Mouse (Mus musculus) T-helper 2 cell (primary cell): ENCODE data around the gene Gak.
"Not testable (repeated sequence)": the region's sequence is repeated elsewhere in the genome, so short reads cannot be mapped to it uniquely, and the experiment has no call there.

Experiments used
- in situ Hi-C: fragments of 300-600 bp; cut with MboI, MseI; formaldehyde crosslinking; loops from one replicate; pipeline ENCODE4 v1.15.1; 2025; ENCODE audit warnings: high pct_unique_total_duplicates

The Gak gene

DNA sequence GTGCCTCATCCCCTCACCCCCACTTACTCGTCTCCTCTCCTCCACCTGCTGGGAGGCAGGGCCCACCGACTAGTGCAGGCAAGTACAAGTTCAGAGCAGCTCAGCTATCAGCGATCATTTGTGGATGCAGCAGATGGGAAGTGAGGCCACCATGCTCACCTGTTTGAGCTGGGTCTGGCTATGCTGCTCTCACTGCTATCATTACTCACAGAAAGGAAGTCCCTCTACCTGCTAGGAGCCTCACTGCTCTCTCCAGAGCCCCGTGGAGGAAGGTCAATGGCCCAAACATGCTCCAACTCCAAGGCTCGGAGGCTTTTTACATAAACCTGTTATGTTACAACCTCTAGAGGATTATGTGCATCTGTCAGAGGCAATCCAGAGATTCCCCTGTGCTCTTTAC, 27.9 kb upstream of the Gak start:
- in situ Hi-C loops, result loop anchor here (25.0 kb wide), 1 partner anchor 1395 kb away; no protein-coding TSS in a partner anchor

DNA sequence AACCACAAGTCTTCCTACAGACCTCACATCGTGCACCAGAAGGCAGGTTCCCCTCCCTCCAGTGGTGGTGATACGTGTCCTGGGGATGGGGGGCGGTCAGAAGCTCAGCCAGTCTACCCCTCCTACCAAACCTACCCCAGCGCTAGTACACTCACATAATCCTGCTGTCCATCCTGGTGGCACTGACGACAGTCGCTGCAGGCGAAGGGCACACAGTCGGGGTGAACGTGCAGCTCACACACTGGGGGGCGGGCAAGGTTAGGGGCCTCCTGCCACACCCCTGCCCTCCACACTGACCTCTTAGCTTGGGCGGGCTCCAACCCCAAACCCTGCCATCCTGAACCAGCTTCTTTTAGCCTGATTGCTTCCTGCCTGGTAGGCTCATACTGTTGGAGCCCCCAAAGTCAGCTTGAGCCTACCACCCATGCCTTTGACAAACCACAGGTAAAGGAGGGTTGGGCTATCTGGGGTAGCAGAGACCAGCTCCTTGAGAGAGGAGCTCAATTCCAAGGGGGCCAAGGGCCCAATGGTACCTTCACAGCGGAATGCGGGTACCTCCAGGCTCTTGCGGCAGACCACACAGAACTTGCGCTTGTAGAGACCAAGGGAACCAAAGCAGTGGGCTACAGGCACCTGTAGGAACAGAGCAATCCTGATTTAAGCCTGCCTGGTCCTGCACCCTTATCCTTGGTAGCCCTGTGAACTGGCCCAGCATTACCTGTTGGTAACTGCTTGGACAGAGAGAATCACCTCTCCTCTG, 26.5 kb upstream of the Gak start:
- in situ Hi-C loops, result loop anchor here (25.0 kb wide), 1 partner anchor 1394 kb away; no protein-coding TSS in a partner anchor

DNA sequence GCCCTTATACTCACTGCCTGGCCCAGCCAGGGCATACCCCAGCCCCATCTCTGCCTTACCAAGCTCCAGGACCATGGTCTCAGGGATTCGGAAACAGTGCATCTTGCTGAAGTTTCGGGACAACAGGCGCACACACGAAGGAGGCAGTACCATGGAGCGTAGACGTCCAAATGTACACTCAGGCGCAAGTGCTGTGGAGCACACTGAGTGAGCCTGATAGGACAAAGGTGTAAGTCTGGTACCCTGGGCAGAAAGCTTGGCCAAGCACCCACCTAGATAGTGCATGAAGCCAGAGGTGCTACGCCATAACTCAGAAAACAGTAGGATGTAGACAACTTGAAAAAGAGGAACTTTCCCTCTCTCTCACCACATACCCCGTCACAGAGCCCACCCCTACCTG, 25.8 kb upstream of the Gak start:
- in situ Hi-C loops, result loop anchor here (25.0 kb wide), 1 partner anchor 1393 kb away; no protein-coding TSS in a partner anchor

DNA sequence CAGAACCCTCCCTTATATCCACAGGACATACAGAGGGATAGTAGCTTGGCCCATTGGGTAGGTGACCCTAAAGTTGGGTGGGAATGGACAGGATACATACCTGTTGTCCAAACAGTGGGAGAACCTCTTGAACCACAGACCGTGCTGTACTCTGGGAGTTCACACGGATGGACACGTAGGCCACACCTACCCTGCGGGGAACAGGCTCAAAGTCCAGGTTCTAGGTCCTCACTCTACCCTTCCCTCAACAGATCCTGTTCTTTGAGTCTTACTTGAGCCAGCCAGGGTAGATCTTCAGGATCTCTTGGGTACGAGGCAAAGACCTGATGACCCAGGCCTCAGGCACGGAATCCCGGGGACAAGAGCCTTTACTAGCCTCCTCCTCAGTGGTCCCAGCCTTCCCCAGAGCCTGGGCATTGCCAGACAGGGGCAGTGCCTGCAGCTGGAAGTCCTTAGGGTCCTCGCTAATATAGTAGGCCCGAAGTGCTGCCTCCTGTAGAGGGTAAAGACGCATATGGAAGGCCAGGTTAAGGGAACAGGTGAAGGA, 25.0 kb upstream of the Gak start:
- in situ Hi-C loops, result loop anchor here (25.0 kb wide), 1 partner anchor 1392 kb away; no protein-coding TSS in a partner anchor

DNA sequence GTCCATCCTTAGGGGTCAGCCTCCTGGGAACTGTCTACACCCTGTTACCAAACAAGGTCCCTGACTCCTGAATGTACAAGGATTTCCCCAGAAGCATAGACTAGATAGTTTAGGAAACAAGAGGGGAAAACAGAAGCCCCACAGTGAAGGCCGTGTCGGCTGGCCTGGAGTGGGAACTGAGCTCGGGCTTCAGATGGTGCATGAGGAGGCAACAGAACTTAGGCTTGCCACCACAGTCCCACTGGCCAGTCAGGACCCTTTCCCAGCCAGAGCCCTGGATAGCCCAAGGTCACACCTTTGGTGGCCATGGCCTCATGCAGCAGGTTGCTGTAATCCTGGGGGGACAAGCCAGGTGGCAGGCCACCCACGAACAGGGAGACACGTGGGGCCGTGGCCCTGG, 23.8 kb upstream of the Gak start:
- in situ Hi-C loops, result loop anchor here (25.0 kb wide), 1 partner anchor 1391 kb away; no protein-coding TSS in a partner anchor

DNA sequence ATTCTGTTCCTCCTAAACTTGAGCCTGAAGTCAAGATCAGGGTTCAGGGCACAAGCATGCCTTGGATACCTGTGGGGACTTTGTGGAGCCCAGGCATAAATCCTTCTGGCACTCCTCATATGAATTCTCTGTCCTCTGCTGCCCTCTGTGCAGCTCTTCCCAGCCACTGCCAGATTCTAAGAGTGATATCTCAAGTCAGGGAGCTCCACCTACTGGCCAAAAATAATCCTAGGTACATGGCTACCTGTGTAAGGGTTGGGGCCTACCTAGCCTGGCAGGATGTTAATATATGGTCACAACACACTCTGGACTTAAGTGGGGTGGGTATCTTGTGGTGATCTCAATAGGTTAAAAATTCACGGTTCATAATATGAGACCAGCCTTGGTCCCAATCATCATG, 22.3 kb upstream of the Gak start:
- in situ Hi-C loops, result loop anchor here (25.0 kb wide), 1 partner anchor 1390 kb away; no protein-coding TSS in a partner anchor

DNA sequence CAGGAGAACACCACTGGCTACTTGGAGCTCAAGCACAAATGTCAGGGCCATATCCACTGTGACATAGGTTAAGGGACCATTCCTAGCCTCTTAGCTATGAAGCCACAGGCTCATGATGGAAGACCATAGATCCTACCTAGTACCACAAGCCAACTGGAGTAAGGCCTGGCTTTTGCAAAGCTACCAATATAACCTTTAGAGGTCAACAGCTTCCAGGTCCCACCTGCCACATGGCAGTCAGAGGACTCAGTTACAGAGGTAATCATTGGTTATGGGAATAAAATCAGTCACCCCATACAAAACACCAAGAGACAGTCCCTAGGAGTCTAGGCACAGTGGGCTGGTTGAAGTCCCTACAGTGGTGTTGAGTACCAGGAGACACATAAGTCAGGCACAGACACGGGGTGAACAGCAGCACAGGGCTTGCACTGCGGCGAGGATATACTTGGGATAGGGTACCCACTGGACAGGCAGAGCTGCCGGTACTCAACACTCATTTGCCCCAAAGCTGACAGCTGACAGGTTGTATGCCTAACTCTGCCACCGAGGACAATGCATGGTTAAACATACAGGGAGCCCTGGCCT, 21.7 kb upstream of the Gak start:
- in situ Hi-C loops, result loop anchor here (25.0 kb wide), 1 partner anchor 1389 kb away; no protein-coding TSS in a partner anchor

DNA sequence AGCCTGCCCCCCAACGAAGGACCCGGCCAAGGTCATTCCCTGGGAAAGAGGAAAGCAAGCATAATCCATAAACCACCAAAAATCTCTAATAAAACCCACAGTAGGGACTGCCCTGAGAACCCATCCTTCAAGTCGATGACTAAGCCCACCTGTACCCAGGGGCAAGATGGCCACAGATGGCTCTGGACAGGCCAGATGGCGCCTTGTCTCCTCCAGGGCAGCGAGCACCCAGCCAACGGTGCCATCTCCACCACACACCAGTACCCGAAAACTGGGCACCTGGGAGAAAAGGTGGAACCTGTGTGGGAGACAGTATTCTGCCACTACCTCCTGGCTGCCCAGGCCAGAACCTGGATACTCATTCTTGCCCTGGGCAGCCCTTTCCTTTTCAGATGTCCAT, 20.8 kb upstream of the Gak start:
- in situ Hi-C loops, result loop anchor here (25.0 kb wide), 1 partner anchor 1388 kb away; no protein-coding TSS in a partner anchor

DNA sequence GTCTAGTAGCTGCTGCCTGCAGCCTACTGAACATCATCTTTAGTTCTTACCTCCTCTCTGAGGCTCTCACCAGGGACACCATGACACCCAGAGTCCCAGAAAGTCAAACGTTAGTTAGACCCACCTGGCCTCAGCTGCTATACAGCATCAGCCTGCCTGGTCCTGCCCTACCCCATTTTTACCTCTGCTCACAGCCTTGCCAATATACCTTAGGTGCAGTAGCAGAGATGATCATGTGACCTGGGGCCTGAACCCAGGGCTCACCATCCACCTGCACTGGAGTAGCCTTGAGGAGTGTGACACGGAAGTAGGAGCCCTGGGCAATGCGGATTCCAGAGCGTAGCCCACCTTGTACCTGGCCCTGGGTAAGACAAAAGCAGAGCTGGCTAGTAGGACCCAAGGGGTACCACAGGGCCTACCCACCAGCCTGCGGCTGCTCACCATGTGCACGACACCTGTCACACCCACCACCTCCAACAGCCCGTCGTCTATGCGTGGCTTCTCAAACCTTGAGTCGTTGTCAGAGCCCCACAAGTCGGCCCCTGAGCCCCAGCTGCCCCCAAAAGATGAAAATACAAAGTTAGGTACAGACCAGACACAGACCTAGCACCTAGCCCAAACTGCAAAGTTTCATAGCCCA, 19.5 kb upstream of the Gak start:
- in situ Hi-C loops, result no loop called here

DNA sequence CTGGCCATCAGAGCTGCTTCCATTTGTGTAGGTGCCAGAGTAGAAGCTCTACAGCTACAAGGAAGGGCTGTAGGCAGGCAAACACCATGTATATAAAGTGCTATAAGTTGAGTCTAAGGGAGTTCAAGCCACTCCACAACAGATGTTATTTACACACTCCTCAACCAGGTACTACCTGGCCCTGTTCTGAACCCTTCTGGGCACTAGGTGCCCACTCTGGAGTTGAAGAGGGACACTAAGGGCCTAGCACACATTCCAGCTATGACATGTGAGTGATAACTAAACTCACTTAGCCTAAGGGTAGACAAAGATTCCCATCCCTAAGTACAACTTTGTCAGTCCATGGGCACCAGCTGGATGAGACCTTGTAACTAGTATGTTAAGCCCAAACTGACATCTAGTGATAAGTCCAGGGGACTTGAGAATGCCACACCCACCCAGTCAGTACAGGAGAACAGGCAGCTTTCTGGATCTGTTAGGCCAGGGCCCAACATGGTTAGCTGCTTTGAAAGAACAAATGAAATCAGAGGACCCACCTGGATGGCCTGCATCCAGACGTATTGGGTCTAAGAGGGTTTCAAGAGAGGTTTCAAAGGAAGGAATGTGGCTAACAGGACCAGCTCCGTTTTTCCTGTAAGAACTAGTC, 18.4 kb upstream of the Gak start:
- in situ Hi-C loops, result no loop called here

DNA sequence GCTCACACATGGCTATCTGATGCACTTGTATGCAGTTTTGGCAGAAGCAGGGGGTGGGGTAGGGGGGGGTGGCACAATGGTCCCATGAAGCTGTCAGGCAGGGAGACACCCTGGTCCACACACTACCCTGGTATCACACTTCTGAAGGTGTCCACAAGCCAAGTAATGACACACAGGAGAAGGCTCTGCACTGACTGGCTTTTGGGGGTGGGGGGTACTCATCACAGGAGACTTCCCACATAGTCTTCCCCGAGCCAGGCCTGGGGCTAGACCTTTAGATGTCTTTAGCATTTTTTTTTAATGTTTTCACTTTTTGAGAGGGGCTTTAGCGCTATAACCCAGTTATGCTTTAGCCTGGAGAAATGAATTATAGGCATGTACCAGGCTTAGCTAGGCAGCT, 17.8 kb upstream of the Gak start:
- in situ Hi-C loops, result no loop called here

DNA sequence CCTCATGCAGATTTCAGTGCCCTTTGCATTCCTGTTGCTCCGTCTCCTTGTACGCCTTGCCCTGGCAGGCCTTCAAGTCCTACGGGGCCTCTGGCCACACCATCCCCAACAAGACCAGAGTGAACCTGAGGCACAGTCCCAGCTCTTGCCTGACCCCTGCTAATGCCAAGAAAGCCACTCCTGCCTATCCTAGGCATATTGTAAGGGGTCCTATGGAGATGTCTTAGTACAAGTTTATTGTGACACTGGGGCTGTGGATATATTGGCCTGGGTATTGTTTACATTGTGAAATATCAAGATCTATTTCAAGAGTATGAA, 16.7 kb upstream of the Gak start:
- in situ Hi-C loops, result no loop called here

DNA sequence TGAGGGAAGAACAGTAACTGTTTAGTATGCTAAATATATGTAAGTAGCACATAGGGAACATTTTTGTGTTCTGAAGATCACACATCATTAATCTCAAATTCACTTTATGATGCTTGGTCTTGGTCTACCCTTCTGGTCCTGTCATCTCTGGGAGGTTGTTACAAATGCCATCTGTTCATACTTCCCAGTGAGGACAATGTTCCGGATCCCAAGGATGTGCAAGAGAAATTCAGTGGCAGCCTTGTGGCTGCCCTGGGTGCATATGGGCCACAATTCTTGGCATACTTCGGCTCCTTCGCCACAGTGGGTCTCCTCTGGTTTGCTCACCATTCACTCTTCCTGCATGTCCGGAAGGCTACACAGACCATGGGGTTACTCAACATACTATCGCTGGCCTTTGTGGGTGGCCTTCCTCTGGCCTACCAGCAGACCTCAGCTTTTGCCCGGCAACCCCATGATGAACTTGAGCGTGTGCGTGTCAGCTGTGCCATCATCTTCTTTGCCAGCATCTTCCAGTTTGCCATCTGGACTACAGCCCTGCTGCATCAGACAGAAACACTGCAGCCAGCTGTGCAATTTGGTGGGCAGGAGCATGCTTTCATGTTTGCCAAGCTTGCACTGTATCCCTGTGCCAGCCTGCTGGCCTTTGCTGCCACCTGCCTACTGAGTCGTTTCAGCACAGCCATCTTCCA, 16.2 kb upstream of the Gak start:
- in situ Hi-C loops, result no loop called here

DNA sequence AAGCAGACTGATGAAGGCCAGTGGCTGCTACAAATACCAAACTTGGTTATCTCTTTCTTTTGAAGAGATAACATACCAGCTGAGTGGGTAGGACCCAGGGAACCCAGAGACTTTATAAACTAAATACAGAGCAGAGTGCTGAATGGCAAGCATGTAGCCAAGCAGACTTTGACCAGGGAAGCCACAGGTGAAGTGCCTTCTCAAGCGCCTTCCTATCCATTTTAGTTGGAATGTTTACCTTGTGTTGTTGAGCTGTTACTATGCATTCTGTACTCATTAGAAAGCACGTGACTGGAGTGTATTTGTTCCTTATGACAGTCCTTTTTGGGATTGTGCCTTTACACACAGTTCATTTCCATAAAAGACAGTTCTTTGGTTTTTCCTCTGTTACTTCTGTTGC, 14.1 kb upstream of the Gak start:
- in situ Hi-C loops, result no loop called here

DNA sequence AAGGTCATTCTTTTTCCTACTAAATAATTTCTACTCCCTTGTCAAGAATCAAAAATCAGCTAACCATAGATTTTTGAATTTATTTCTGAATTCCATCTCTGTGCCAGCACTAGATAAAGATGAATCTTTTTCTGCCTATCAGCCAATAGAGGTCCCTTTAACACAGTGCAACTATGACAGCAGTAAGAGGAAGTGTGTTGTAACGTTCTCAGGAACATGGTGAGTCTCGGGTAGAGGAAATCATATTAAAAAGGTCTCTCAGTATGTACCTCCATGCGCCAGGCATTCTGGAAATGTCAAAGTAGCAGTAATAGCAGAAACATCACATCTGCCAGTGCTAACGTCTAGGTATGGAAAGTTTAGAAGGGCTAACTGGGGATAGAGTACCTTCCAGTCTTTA, 6.6 kb upstream of the Gak start:
- in situ Hi-C loops, result no loop called here

DNA sequence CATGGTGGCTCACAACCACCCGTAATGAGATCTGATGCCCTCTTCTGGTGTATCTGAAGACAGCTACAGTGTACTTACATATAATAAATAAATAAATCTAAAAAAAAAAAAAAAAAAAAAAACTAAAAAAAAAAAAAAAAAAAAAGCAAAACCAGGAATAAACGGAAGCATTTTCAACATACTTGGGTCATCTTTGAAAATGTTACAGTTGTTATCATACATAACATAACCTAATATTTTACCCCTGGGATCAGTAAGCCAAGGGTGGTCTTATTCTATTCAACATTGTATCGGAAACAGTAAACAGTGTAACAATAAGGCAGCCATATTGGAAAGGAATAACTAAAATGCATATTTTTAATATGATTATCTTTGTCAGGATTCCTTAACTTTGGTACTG, 4.5 kb upstream of the Gak start:
- in situ Hi-C loops, result not testable (repeated sequence)

DNA sequence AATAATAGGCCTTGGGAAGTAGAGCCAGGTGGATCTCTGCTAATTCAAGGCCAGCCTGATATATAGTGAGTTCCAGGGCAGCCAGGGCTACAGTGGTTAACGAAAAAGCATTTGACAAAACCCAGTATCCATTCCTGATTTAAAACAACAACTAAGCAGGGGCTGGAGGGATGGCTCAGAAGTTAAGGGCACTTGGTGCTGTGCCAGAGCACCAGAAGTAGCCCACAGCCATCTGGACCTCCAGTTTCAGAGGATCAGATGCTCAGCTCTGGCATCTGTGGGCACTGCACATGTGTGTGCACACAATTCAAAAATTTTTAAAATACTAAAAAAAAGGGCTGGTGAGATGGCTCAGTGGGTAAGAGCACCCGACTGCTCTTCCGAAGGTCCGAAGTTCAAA, 4.1 kb upstream of the Gak start:
- in situ Hi-C loops, result no loop called here

DNA sequence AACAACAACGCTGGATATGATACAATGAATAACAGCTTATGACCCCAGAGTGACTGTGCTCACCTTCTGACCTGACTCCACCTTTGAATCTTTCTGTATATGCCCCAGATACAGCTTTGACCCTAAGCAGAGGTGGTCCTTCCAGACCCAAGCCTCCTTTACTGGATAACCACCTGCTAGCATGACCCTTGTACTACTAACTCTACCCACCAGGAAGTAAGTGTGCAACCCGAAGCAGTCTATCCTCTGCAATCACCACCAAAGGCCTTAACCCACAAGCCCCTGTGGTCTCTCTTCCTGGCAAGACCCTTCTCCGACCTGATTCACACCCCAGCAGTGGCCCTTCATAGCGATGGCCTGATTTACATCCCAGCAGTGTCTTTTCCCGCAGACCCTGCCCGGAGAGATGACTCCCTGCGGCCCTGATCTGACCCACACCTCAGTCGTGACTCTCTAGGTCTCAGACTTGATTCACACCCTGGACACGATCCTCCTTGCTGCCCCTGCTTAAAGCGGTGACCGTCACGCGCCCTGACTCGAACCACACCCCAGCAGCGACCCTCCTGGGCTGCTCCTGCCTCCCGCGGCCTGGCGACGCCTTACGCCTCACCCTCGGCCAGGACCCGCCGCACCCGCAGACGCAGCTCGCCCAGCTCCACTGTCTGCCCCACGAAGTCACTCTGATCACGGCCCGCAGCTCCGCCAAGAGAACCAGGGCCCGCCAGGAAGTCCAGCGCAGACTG, 493 bp downstream of the Gak start:
- in situ Hi-C loops, result no loop called here

DNA sequence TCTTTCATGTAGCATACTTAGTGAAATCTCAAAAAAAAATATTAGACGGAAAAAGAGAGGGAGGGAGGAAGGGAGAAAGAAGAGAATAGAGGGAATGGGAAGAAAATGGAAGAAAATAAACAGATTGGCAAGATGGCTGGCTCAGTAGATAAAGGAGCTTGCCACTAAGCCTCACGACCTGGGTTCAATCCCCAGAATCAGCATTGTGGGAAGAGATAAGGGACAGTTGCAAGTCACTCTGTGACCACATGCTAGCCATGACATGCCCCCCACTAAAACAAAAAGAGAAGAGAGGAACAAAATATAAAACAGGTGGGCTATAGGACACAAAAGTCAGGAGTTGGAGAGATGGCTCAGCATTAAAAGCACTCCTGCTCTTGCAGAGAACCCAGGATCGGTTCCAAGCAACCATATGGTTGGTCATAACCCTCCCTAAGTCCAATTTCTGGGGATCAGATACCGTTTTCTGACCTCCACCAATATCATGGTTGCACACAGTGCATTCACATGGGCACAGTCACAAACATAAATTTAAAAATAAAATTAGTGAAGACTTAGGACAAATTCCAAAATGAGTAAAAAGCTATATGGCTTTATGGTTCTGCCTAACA, 3.4 kb downstream of the Gak start:
- in situ Hi-C loops, result no loop called here

DNA sequence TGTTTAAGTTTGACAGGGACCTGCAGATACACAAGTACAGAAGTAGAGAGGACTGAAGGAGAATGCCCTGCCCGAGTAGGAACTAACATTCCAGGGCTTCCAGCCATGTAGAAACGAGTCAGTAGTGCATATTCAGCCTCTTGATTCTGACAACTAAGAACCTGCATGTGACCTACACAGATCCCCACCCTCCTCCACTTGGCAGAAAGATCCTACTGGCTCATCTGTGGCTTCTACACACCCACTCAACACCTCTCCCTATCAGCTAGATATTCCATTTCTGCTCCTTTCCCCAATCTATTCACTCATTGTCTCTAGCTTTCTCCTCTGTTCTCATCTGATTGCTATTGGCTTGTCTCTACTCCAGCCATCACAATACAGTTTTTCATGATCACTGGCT, 7.7 kb downstream of the Gak start:
- in situ Hi-C loops, result no loop called here
